Mouse (Mus musculus): ENCODE data around the gene Gm49342. TPM values are rescaled to one million over a fixed set of nuclear protein-coding genes. Genes with fewer than 3 reads are reported as not detected.
A peak's percentile ranks its signal among the peaks of the same experiment; 100 is the strongest.

Gm49342 gene
- total RNA-seq, 2 experiments from 2014 or later: 194 TPM; not detected in 1

DNA sequence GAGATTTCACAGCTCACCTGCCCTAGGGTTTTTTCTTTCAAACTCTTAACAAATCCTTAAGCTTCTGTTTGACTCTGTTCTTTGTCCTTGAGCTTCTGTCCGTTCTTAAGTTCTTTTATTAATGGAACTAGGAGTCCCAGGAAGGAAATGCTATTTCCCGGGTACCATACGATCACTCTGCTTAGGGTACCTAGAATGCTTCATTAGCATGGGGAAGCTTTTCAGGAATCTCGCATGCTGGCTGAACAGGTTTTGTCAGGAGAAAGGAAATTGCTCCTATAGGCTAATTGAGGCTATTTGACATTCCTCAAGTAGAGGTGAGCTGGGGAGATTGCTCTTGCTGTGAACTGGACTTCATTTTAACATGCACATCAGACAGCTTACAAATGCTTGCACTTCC is 29.4 kb downstream of the Gm49342 start:
- no peak for ATAC-seq (replicated peaks; ENCODE audit: low FRiP score, low TSS enrichment, poor library complexity, severe bottlenecking)

DNA sequence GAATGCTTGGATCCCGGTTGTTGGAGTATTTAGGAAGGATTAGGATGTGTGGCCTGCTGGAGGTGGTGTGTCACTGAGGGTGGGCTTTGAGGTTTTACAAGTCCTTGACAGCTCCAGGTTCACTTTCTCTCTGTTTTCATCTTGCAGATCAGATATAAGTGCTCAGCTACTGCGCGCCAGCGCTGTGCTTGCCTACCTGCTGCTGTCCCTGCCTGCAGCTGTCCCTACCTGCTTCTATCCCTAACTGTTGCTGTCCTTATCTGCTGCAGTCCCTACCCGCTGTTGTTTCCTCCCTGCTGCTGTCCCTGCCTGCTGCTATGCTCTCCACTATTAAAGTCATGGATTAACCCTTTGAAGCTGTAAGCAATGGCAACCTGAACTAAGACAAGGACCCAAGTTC is 30.7 kb downstream of the Gm49342 start:
- 0 out of 2 replicates have a peak, but pooled peaks have one; percentile 19 for ATAC-seq (replicated peaks; ENCODE audit: low FRiP score, low TSS enrichment, poor library complexity, severe bottlenecking)

- ATAC-seq (replicated peaks; ENCODE audit: low FRiP score, low TSS enrichment, poor library complexity, severe bottlenecking): no peak
These were observed 32.4 kb downstream of the Gm49342 start for GRCm38 (mm10) chr14:50976674-50977073.

DNA sequence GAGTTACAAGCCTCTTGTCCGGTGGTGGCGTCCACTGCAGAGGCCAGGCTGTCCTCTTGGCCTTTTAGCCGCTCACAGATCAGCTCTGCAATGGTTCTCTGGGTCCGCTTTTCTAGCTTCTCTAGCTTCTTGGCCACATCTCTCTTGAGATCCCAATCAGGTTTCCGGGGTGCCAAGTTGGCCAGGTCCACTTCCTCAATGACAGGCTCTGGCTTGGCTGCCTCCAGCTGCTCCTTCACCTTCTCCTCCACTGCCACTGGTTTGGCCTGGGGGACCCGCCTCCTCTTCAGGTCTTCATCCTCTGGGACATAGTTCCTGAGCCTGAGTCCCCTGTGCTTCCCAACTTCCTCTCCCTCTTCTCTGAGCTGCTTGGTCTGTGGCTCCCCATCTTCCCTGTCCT is 34.1 kb downstream of the Gm49342 start:
- ATAC-seq (replicated peaks; ENCODE audit: low FRiP score, low TSS enrichment, poor library complexity, severe bottlenecking): 0 out of 2 replicates have a peak, but pooled peaks have one; percentile 24

GRCm38 (mm10) chr14:50979631-50980030 is 35.3 kb downstream of the Gm49342 start:
- ATAC-seq (replicated peaks; ENCODE audit: low FRiP score, low TSS enrichment, poor library complexity, severe bottlenecking): no peak

GRCm38 (mm10) chr14:50981207-50981606 is 36.9 kb downstream of the Gm49342 start:
- peak; percentile 67 for ATAC-seq (replicated peaks; ENCODE audit: low FRiP score, low TSS enrichment, poor library complexity, severe bottlenecking)

DNA sequence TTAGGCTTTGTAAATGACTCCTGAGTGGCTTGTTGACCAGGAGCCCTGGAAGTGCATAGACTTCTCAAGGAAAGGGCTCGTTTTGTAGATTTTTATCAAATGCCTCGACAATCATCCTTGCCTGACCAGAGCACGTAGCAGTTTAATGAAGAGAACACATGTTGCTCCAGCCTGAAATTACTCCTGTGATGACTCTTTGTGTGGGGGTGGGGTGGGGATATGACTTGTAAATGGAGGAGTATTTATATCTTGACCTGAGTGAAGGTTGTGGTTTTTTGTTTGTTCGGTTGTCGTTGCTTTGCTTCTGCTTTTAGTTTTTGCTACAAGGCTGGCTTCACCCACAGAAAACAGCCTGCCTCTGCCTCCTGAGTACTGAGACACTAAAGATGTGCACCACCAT is 37.5 kb downstream of the Gm49342 start:
- ATAC-seq (replicated peaks; ENCODE audit: low FRiP score, low TSS enrichment, poor library complexity, severe bottlenecking): no peak

DNA sequence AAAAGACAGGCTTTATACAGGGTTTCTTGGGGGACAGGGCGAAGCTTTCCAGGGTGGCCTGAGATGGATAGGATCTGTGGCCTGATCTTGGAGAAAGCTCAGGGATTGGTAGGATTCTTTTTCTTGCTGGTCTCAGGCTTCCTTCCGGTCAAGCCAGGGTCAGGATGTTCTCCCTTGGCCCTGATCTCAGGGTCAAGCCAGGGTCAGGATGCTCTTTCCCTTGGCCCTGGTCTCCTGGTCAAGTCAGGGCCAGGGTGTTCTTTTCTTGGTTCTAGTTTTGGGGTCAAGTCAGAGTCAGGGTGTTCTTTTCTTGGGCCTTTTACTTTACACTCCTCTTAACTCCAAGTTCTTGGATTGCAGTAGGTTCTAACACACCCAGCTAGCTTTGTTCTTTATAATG is 43.4 kb downstream of the Gm49342 start:
- no peak for ATAC-seq (replicated peaks; ENCODE audit: low FRiP score, low TSS enrichment, poor library complexity, severe bottlenecking)

GRCm38 (mm10) chr14:50991037-50991436 is 46.7 kb downstream of the Gm49342 start:
- no peak for ATAC-seq (replicated peaks; ENCODE audit: low FRiP score, low TSS enrichment, poor library complexity, severe bottlenecking)

GRCm38 (mm10) chr14:50997088-50997487 is 52.8 kb downstream of the Gm49342 start:
- no peak for ATAC-seq (replicated peaks; ENCODE audit: low FRiP score, low TSS enrichment, poor library complexity, severe bottlenecking)

- peak; percentile 47; the same call in 1 of the 2 replicates for ATAC-seq (replicated peaks; ENCODE audit: low FRiP score, low TSS enrichment, poor library complexity, severe bottlenecking)
These were observed 53.8 kb downstream of the Gm49342 start for GRCm38 (mm10) chr14:50997999-50998666.

DNA sequence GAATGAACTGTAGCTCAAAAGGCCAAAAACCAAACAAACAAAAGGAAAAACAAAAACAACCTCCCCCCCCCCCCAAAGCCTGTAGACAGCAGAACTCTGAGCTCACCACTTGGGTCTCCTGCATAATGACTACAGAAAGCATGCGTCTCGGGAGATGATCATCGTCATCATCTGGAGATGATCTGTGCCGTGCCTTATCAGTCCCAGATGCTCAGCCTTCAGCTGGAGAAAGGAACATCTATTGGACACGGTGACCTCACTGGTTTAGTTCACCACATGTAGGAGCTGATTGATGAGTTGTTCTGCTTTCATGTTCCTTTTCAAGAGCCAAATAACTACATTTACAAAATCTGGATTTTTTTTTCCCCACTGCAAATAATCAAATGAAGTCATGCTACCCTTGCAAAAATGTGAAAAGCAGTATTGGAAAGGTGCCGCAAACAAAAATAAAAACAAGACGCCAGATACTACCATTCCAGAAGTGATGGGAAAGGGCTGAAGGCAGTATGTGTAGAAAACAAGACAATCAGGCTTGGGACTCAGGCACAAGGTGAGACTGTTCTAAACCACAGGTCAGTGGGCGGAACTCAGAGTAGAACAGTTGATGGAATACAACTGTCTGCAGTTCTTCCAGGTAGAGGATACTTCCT is 63.0 kb downstream of the Gm49342 start, which contains the start of gene Rnase10:
Gene Rnase10 (plus strand): TSS at position 600 of the 650 bp plus-strand sequence.
- no peak for ATAC-seq (replicated peaks; ENCODE audit: low FRiP score, low TSS enrichment, poor library complexity, severe bottlenecking)

- ATAC-seq (replicated peaks; ENCODE audit: low FRiP score, low TSS enrichment, poor library complexity, severe bottlenecking): 0 out of 2 replicates have a peak, but pooled peaks have one; percentile 30
These were observed 63.8 kb downstream of the Gm49342 start for GRCm38 (mm10) chr14:51007914-51008713.

DNA sequence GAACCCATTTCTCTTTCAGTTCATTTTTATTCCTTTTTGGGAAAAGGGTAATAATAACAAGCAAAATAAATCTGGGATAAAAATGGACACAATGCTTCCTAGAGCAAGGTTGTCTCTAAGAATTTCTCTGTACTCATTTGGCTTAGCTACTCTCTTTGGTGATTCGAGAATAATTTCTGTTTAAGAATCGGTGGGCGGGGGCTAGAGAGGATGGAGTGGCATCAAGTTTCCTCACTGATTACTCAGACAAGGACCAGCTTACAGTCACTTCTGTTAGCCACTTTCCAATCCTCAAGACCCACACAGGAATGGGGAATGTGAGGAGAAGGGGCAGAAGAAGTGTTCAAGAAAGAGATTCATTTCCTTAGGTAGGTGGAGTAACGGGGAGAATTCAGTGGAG is 64.5 kb downstream of the Gm49342 start:
- no peak for ATAC-seq (replicated peaks; ENCODE audit: low FRiP score, low TSS enrichment, poor library complexity, severe bottlenecking)

GRCm38 (mm10) chr14:51009572-51009971 is 65.3 kb downstream of the Gm49342 start:
- no peak for ATAC-seq (replicated peaks; ENCODE audit: low FRiP score, low TSS enrichment, poor library complexity, severe bottlenecking)

Other genes with a start within 250 kb of the Gm49342 start
- not detected in 2 replicates for gene Olfr748, start 237.1 kb upstream of the Gm49342 start, total RNA-seq (2014; fragmentation: Nextera tagmentation)
- gene Olfr748, start 237.1 kb upstream of the Gm49342 start, total RNA-seq (2017): not detected in 2 replicates
- not detected in 2 replicates for gene Olfr749, start 199.4 kb upstream of the Gm49342 start, total RNA-seq (2014; fragmentation: Nextera tagmentation)
- not detected in 2 replicates for gene Olfr749, start 199.4 kb upstream of the Gm49342 start, total RNA-seq (2017)
- gene Ttc5, start 159.0 kb upstream of the Gm49342 start, total RNA-seq (2014; fragmentation: Nextera tagmentation): 25.4 and 29.8 TPM in 2 replicates
- gene Ttc5, start 159.0 kb upstream of the Gm49342 start, total RNA-seq (2017): 25.4 and 36.3 TPM in 2 replicates
- not detected in 2 replicates for gene Ccnb1ip1, start 136.8 kb upstream of the Gm49342 start, total RNA-seq (2014; fragmentation: Nextera tagmentation)
- not detected in 2 replicates for gene Ccnb1ip1, start 136.8 kb upstream of the Gm49342 start, total RNA-seq (2017)
- 66.6 and 128 TPM in 2 replicates for gene Parp2, start 136.7 kb upstream of the Gm49342 start, total RNA-seq (2014; fragmentation: Nextera tagmentation)
- 89.0 and 128 TPM in 2 replicates for gene Parp2, start 136.7 kb upstream of the Gm49342 start, total RNA-seq (2017)
- 11.1 and 25.3 TPM in 2 replicates for gene Tep1, start 74.0 kb upstream of the Gm49342 start, total RNA-seq (2014; fragmentation: Nextera tagmentation)
- gene Tep1, start 74.0 kb upstream of the Gm49342 start, total RNA-seq (2017): 2.7 and 9.1 TPM in 2 replicates
- not detected in 2 replicates for gene Klhl33, start 47.0 kb upstream of the Gm49342 start, total RNA-seq (2014; fragmentation: Nextera tagmentation)
- gene Klhl33, start 47.0 kb upstream of the Gm49342 start, total RNA-seq (2017): not detected in 2 replicates
- gene Osgep, start 19.6 kb upstream of the Gm49342 start, total RNA-seq (2014; fragmentation: Nextera tagmentation): 76.3 and 83.3 TPM in 2 replicates
- 80.5 and 105 TPM in 2 replicates for gene Osgep, start 19.6 kb upstream of the Gm49342 start, total RNA-seq (2017)
- 152 and 166 TPM in 2 replicates for gene Apex1, start 19.5 kb upstream of the Gm49342 start, total RNA-seq (2014; fragmentation: Nextera tagmentation)
- 202 and 220 TPM in 2 replicates for gene Apex1, start 19.5 kb upstream of the Gm49342 start, total RNA-seq (2017)
- gene Pip4p1, start 13.7 kb upstream of the Gm49342 start, total RNA-seq (2014; fragmentation: Nextera tagmentation): 12.6 and 21.0 TPM in 2 replicates
- 10.9 and 12.6 TPM in 2 replicates for gene Pip4p1, start 13.7 kb upstream of the Gm49342 start, total RNA-seq (2017)
- 297 and 354 TPM in 2 replicates for gene Pnp, start 13.4 kb upstream of the Gm49342 start, total RNA-seq (2014; fragmentation: Nextera tagmentation)
- gene Pnp, start 13.4 kb upstream of the Gm49342 start, total RNA-seq (2017): 162 and 277 TPM in 2 replicates
- 28.8 and 44.9 TPM in 2 replicates for gene Pnp2, start 11.5 kb downstream of the Gm49342 start, total RNA-seq (2014; fragmentation: Nextera tagmentation)
- gene Pnp2, start 11.5 kb downstream of the Gm49342 start, total RNA-seq (2017): 9.8 and 12.2 TPM in 2 replicates
- not detected in 2 replicates for gene Rnase10, start 63.2 kb downstream of the Gm49342 start, total RNA-seq (2014; fragmentation: Nextera tagmentation)
- not detected in 2 replicates for gene Rnase10, start 63.2 kb downstream of the Gm49342 start, total RNA-seq (2017)
- not detected in 2 replicates for gene Rnase9, start 97.4 kb downstream of the Gm49342 start, total RNA-seq (2014; fragmentation: Nextera tagmentation)
- gene Rnase9, start 97.4 kb downstream of the Gm49342 start, total RNA-seq (2017): not detected in 2 replicates
- gene Rnase11, start 105.6 kb downstream of the Gm49342 start, total RNA-seq (2014; fragmentation: Nextera tagmentation): not detected in 2 replicates
- not detected in 2 replicates for gene Rnase11, start 105.6 kb downstream of the Gm49342 start, total RNA-seq (2017)
- not detected in 2 replicates for gene Rnase12, start 113.1 kb downstream of the Gm49342 start, total RNA-seq (2014; fragmentation: Nextera tagmentation)
- 0.99 and 5.2 TPM in 2 replicates for gene Rnase12, start 113.1 kb downstream of the Gm49342 start, total RNA-seq (2017)
- not detected in 2 replicates for gene Olfr750, start 129.9 kb downstream of the Gm49342 start, total RNA-seq (2014; fragmentation: Nextera tagmentation)
- not detected in 2 replicates for gene Olfr750, start 129.9 kb downstream of the Gm49342 start, total RNA-seq (2017)
- not detected in 2 replicates for gene Rnase4, start 146.6 kb downstream of the Gm49342 start, total RNA-seq (2014; fragmentation: Nextera tagmentation)
- 0.76 TPM in 1 of 2 replicates, not detected in the other for gene Rnase4, start 146.6 kb downstream of the Gm49342 start, total RNA-seq (2017)
- gene Ang, start 146.6 kb downstream of the Gm49342 start, total RNA-seq (2014; fragmentation: Nextera tagmentation): not detected in 2 replicates
- gene Ang, start 146.6 kb downstream of the Gm49342 start, total RNA-seq (2017): not detected in 2 replicates
- gene Eddm3b, start 169.9 kb downstream of the Gm49342 start, total RNA-seq (2014; fragmentation: Nextera tagmentation): not detected in 2 replicates
- gene Eddm3b, start 169.9 kb downstream of the Gm49342 start, total RNA-seq (2017): not detected in 2 replicates
- 2.8 and 14.6 TPM in 2 replicates for gene Rnase6, start 179.4 kb downstream of the Gm49342 start, total RNA-seq (2014; fragmentation: Nextera tagmentation)
- gene Rnase6, start 179.4 kb downstream of the Gm49342 start, total RNA-seq (2017): 14.8 and 44.0 TPM in 2 replicates
- gene Rnase1, start 202.3 kb downstream of the Gm49342 start, total RNA-seq (2014; fragmentation: Nextera tagmentation): not detected in 2 replicates
- gene Rnase1, start 202.3 kb downstream of the Gm49342 start, total RNA-seq (2017): not detected in 2 replicates
- not detected in 2 replicates for gene Rnase2b, start 217.7 kb downstream of the Gm49342 start, total RNA-seq (2014; fragmentation: Nextera tagmentation)
- gene Rnase2b, start 217.7 kb downstream of the Gm49342 start, total RNA-seq (2017): not detected in 2 replicates